Mouse (Mus musculus): ENCODE results near the gene G3bp2. TPM values are rescaled to one million over a fixed set of nuclear protein-coding genes. Genes with fewer than 3 reads are reported as not detected.
A peak's percentile ranks its signal among the peaks of the same experiment; 100 is the strongest.

The G3bp2 gene
- polyA plus RNA-seq, 1 experiment from 2014 or later, result 334 TPM

DNA sequence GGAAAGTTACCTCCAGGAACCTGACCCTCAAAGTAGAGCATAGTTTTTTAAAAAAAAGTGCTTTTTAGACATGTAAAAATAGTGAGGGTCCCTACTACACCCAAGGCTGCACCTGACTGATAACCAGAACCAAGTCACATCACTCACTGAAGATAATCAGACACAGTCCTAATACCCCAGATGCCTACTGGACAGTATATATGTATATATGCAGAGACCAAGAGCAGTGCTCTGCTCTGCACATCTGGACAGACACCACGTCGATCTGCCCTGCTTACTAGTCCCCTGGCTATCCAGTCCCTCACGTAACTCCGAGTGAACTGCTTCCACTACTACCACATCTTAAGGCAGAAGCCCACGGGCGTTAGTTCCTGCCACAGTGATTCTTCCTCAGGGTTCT, 30.7 kb upstream of the G3bp2 start:
- Histone ChIP-seq H3K27ac (no peak overlapping the region), H3K4me2 (replicated peaks) (no peak overlapping the region), H3K27me3 (peaks cover 4% of the 10 kb centered on the region; the same call in 1 of the 2 replicates), H3K36me3 (no peaks in the 10 kb centered on the region), H3K9me3 (replicated peaks) (no peaks in the 10 kb centered on the region), H3K4me1 (peaks cover 9% of the 10 kb centered on the region), H3K9ac (no peak overlapping the region), H3K4me3 (no peak overlapping the region)
- ATAC-seq (ENCODE audit: low FRiP score), result no peak
- 91% methylated on average over 6 of the region's 6 CpGs for WGBS

DNA sequence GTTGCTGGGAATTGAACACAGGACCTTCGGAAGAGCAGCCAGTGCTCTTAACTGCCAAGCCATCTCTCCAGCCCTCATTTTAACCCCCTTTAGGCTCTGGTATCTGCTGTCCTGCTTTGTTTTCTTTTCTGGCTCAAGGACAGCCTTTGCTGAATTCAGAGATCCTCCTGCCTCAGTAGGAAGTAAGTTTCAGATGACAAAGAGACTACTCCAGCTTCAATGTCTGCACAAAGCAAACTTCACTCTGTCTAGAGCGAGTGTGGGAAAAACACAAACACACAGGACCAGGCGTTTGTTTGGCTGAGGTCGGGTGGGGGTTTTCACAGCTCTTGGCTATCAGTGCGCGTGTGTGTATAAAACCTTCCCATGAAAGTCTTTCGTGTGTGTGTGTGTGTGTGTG, 30.0 kb upstream of the G3bp2 start:
- no peak overlapping the region for H3K4me2 ChIP-seq (replicated peaks)
- peaks cover 4% of the 10 kb centered on the region; the same call in 1 of the 2 replicates for H3K27me3 ChIP-seq
- ATAC-seq (ENCODE audit: low FRiP score), result no peak
- no peak overlapping the region for H3K27ac ChIP-seq
- H3K4me3 ChIP-seq, result no peak overlapping the region
- H3K9ac ChIP-seq, result no peak overlapping the region
- H3K36me3 ChIP-seq, result no peaks in the 10 kb centered on the region
- no peaks in the 10 kb centered on the region for H3K9me3 ChIP-seq (replicated peaks)
- peaks cover 9% of the 10 kb centered on the region for H3K4me1 ChIP-seq
- WGBS, result 87% methylated on average over 7 of the region's 7 CpGs

- no peak overlapping the region for H3K27ac ChIP-seq
- H3K4me2 ChIP-seq (replicated peaks), result peak overlapping the region; percentile 37
- H3K9me3 ChIP-seq (replicated peaks), result no peaks in the 10 kb centered on the region
- no peaks in the 10 kb centered on the region for H3K36me3 ChIP-seq
- H3K27me3 ChIP-seq, result peaks cover 4% of the 10 kb centered on the region; the same call in 1 of the 2 replicates
- 2% methylated on average over 10 of the region's 10 CpGs for WGBS
- H3K4me3 ChIP-seq, result no peak overlapping the region
- no peak overlapping the region for H3K9ac ChIP-seq
- peaks cover 9% of the 10 kb centered on the region for H3K4me1 ChIP-seq
- ATAC-seq (ENCODE audit: low FRiP score), result no peak
These were observed 29.1 kb upstream of the G3bp2 start for GRCm38 (mm10) chr5:92112585-92112984.

DNA sequence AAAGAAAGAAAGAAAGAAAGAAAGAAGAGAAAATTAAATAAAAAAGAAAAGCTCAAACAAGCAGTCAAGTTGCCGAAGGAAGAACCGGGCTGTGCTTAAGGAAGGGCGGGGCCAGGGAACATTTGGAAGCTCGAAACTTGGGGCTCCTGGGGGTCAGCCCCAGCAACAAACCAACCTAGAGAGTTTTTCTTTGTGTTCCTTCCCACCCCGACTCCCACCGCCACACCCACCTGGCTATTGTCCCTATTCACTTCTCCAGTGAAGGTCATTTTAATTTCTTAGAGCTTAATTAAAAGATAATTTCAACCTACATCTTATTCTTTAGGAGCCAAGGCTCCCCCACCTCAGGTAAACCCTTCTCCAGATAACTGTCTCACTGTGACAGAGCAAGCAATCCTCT, 28.7 kb upstream of the G3bp2 start:
- H3K4me2 ChIP-seq (replicated peaks), result peak overlapping the region; percentile 37
- H3K27ac ChIP-seq, result no peak overlapping the region
- no peak for ATAC-seq (ENCODE audit: low FRiP score)
- H3K4me1 ChIP-seq, result peaks cover 9% of the 10 kb centered on the region
- no peaks in the 10 kb centered on the region for H3K9me3 ChIP-seq (replicated peaks)
- H3K27me3 ChIP-seq, result peaks cover 4% of the 10 kb centered on the region; the same call in 1 of the 2 replicates
- H3K9ac ChIP-seq, result no peak overlapping the region
- 7% methylated on average over 6 of the region's 6 CpGs for WGBS
- H3K36me3 ChIP-seq, result no peaks in the 10 kb centered on the region
- H3K4me3 ChIP-seq, result no peak overlapping the region

- H3K4me2 ChIP-seq (replicated peaks), result no peak overlapping the region
- no peak for ATAC-seq (ENCODE audit: low FRiP score)
- no peak overlapping the region for H3K9ac ChIP-seq
- peaks cover 4% of the 10 kb centered on the region; the same call in 1 of the 2 replicates for H3K27me3 ChIP-seq
- no peaks in the 10 kb centered on the region for H3K9me3 ChIP-seq (replicated peaks)
- H3K27ac ChIP-seq, result no peak overlapping the region
- H3K4me3 ChIP-seq, result no peak overlapping the region
- no peaks in the 10 kb centered on the region for H3K36me3 ChIP-seq
- WGBS, result 91% methylated on average over 5 of the region's 5 CpGs
- H3K4me1 ChIP-seq, result peaks cover 11% of the 10 kb centered on the region
These were observed 27.4 kb upstream of the G3bp2 start for GRCm38 (mm10) chr5:92110818-92111355.

DNA sequence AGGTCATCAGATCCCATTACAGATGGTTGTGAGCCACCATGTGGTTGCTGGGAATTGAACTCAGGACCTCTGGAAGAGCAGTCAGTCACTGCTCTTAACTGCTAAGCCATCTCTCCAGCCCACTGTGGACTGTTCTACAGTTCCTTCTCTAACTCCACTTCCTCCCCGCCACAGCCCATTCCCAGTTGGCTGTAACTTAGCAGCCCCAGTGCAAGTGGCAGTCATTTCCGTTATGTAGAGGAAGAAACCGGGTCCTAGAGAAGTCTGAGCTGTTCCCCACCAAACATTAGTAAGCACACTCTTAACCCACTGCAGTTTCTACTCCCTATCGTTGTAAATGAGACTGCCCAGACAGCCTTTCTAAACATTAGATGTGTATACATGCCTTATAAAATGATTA, 23.8 kb upstream of the G3bp2 start:
- no peak overlapping the region for H3K9ac ChIP-seq
- H3K27ac ChIP-seq, result no peak overlapping the region
- no peak for ATAC-seq (ENCODE audit: low FRiP score)

DNA sequence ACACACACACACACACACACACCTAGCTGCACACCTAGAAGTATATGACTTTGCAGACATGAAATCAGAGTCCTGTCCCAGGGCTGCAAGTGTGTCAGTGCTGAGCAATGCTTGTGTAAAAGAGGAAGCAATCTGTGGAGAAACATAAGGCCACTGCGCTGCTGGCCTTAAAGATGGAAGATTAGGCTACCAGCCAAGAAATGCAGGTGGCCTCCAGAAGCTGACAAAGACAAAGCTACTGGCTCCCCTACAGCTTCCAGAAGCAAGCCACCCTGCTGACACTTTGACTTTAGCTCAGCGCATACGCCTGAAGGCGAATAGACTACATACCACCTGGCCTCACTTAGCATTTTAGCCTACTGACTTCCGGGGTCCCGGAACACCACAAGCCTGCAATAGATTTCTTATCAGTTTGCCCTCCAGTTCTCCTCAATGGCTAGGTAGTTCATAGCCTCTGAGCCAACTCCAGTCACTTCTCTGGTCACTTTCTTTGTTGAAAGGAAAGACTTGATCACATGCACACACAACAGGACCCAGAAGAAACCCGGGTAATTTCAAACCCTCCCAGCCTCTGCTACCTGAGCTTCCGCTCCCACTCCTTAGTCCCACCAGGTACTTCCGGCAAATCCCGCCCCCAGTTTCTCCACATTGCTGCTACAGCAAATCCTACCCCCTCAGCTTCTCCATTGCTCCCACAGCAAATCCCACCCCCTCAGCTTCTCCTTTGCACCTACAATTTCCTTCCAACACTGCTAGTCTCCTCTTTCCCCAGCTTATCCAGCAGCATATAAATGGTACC, 23.0 kb upstream of the G3bp2 start:
- H3K9ac ChIP-seq, result no peak overlapping the region
- WGBS, result 49% methylated on average over 10 of the region's 10 CpGs
- no peaks in the 10 kb centered on the region for H3K36me3 ChIP-seq
- ATAC-seq (ENCODE audit: low FRiP score), result peak; percentile 16; the same call in 1 of the 2 replicates
- no peak overlapping the region for H3K4me2 ChIP-seq (replicated peaks)
- H3K4me3 ChIP-seq, result no peak overlapping the region
- H3K27me3 ChIP-seq, result no peaks in the 10 kb centered on the region
- peaks cover 2% of the 10 kb centered on the region; the same call in 1 of the 2 replicates for H3K4me1 ChIP-seq
- H3K27ac ChIP-seq, result no peak overlapping the region
- no peaks in the 10 kb centered on the region for H3K9me3 ChIP-seq (replicated peaks)

More for the DNA sequence above, 23.8 kb upstream of the G3bp2 start:
- Histone ChIP-seq H3K9me3 (replicated peaks) (no peaks in the 10 kb centered on the region), H3K4me3 (no peak overlapping the region), H3K27me3 (no peaks in the 10 kb centered on the region), H3K36me3 (no peaks in the 10 kb centered on the region), H3K4me1 (peaks cover 5% of the 10 kb centered on the region; the same call in 1 of the 2 replicates), H3K4me2 (replicated peaks) (no peak overlapping the region)
- 92% methylated on average over 4 of the region's 4 CpGs for WGBS

DNA sequence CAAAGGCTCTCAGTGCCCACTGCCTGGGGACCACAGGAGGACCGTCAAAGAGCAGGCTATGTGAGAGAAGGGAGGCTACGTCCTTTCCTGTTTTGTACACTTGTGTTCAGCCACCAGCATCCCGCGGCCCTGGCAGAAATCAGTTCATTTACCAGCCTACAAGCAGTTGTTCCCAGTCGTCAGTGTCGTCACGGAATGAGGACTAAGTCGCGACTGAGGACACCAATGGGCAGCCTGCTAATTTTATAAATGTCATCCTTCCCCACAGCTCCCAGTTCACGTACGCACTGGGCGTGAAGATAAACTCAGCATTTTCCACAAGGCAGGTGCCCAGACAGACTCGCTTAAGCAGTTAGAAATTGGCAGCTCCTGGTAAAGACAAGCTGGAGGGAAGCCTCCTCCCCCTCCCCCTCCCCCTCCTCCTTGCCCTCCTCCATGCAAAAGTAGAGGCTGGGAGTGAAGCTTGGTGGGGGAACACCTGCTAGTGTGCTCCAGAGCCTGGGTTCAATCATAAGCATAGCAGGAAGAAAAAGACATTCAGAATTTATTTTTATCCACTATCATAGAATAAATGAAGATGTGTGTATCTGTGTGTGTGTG, 20.4 kb upstream of the G3bp2 start:
- H3K4me3 ChIP-seq, result no peak overlapping the region
- no peak for ATAC-seq (ENCODE audit: low FRiP score)
- 77% methylated on average over 13 of the region's 13 CpGs for WGBS
- H3K4me2 ChIP-seq (replicated peaks), result no peak overlapping the region
- H3K9ac ChIP-seq, result no peak overlapping the region
- peaks cover 2% of the 10 kb centered on the region; the same call in 1 of the 2 replicates for H3K4me1 ChIP-seq
- H3K36me3 ChIP-seq, result no peaks in the 10 kb centered on the region
- H3K27me3 ChIP-seq, result no peaks in the 10 kb centered on the region
- no peak overlapping the region for H3K27ac ChIP-seq
- no peaks in the 10 kb centered on the region for H3K9me3 ChIP-seq (replicated peaks)

DNA sequence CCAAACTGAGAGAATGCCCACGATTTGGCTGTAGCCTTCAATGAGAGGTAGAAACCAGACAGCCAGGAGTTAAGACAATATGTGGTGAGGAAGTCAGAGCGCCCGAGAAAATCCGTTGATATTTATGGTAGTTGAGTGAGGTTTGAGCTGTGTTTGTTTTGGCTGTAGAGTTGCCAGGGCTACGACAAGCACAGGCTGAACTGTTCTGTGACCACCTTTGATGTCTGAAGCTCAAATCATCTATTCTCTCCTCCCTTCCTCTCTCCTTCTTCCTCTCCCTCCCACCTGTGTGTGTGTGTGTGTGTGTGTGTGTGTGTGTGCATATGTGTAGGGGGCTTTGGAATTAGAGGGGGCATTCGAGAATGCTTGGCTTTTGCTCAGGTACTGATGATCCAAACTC, 19.5 kb upstream of the G3bp2 start:
- WGBS, result 71% methylated on average over 6 of the region's 6 CpGs
- ATAC-seq (ENCODE audit: low FRiP score), result no peak

DNA sequence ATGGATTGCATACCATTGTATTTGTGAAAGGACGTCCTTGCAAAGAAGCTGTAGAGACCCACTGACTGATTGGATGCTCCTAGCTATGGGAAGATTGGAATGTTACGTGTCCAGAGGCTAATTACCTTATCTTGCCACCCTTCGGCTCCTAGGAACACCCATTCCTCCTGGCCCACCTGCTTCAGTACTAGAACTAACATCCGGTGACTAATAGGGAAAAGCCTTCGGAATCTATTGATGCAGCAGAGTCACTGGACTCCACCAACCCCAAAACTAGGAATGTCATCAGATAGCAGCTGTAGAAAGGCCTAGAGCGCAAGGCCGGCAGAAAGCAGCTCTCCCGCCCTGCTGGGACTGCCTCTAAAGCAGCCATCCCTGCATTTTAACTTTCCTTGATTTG, 18.1 kb upstream of the G3bp2 start:
- H3K4me3 ChIP-seq, result no peak overlapping the region
- H3K27ac ChIP-seq, result no peak overlapping the region
- H3K9me3 ChIP-seq (replicated peaks), result no peaks in the 10 kb centered on the region
- ATAC-seq (ENCODE audit: low FRiP score), result no peak
- H3K36me3 ChIP-seq, result no peaks in the 10 kb centered on the region
- no peaks in the 10 kb centered on the region for H3K27me3 ChIP-seq
- no peak overlapping the region for H3K4me2 ChIP-seq (replicated peaks)
- H3K4me1 ChIP-seq, result peaks cover 2% of the 10 kb centered on the region; the same call in 1 of the 2 replicates
- 88% methylated on average over 8 of the region's 8 CpGs for WGBS
- no peak overlapping the region for H3K9ac ChIP-seq

More for the DNA sequence above, 19.5 kb upstream of the G3bp2 start:
- Histone ChIP-seq H3K36me3 (no peaks in the 10 kb centered on the region), H3K27me3 (no peaks in the 10 kb centered on the region), H3K27ac (no peak overlapping the region), H3K9me3 (replicated peaks) (no peaks in the 10 kb centered on the region), H3K9ac (no peak overlapping the region), H3K4me3 (no peak overlapping the region), H3K4me2 (replicated peaks) (no peak overlapping the region), H3K4me1 (peaks cover 2% of the 10 kb centered on the region; the same call in 1 of the 2 replicates)

- Histone ChIP-seq H3K27ac (no peak overlapping the region), H3K9ac (no peak overlapping the region), H3K36me3 (no peaks in the 10 kb centered on the region), H3K4me1 (peaks cover 2% of the 10 kb centered on the region), H3K4me3 (no peak overlapping the region), H3K4me2 (replicated peaks) (no peak overlapping the region), H3K9me3 (replicated peaks) (0 out of 2 replicates have a peak, but pooled peaks cover 3% of the 10 kb centered on the region), H3K27me3 (no peaks in the 10 kb centered on the region)
- WGBS, result 63% methylated on average over 13 of the region's 13 CpGs
- ATAC-seq (ENCODE audit: low FRiP score), result no peak
These were observed 15.0 kb upstream of the G3bp2 start for GRCm38 (mm10) chr5:92098351-92099109.

- WGBS, result 91% methylated on average over 4 of the region's 4 CpGs
These were observed 14.3 kb upstream of the G3bp2 start for GRCm38 (mm10) chr5:92097779-92098178.

More at GRCm38 (mm10) chr5:92097779-92098178, 14.3 kb upstream of the G3bp2 start:
- H3K9ac ChIP-seq, result no peak overlapping the region
- no peak overlapping the region for H3K4me2 ChIP-seq (replicated peaks)
- 0 out of 2 replicates have a peak, but pooled peaks cover 3% of the 10 kb centered on the region for H3K9me3 ChIP-seq (replicated peaks)
- H3K4me3 ChIP-seq, result no peak overlapping the region
- no peaks in the 10 kb centered on the region for H3K36me3 ChIP-seq
- no peak for ATAC-seq (ENCODE audit: low FRiP score)
- H3K27me3 ChIP-seq, result no peaks in the 10 kb centered on the region
- H3K4me1 ChIP-seq, result peaks cover 9% of the 10 kb centered on the region
- no peak overlapping the region for H3K27ac ChIP-seq
